Mouse (Mus musculus): ENCODE measurements at regions not wholly inside any gene's neighbourhood (a gene's known extent, or its start where the extent isn't known, plus 50 kb on each side); places are given as distances from the start of the nearest gene placed in this dataset.

GRCm38 (mm10) chr10:116653511-116653945, 72.2 kb upstream of the Cnot2 start:
- DNase-seq (ENCODE audit: low spot score in 2 of 2): peak; percentile 83 to 94

- DNase-seq (ENCODE audit: low spot score in 2 of 2): no peak
Measured at GRCm38 (mm10) chr10:116649287-116649686, 68.0 kb upstream of the Cnot2 start.

GRCm38 (mm10) chr10:116646035-116646434, 64.7 kb upstream of the Cnot2 start:
- peak in 1 of 2 experiments; percentile 19 for DNase-seq (ENCODE audit: low spot score in 2 of 2)

GRCm38 (mm10) chr10:116645631-116646030, 64.3 kb upstream of the Cnot2 start:
- DNase-seq (ENCODE audit: low spot score in 2 of 2): peak in 1 of 2 experiments; percentile 7

- no peak for DNase-seq (ENCODE audit: low spot score in 2 of 2)
Measured at GRCm38 (mm10) chr10:116645108-116645507, 63.8 kb upstream of the Cnot2 start.
